Mouse (Mus musculus): ENCODE measurements at regions not wholly inside any gene's neighbourhood (a gene's known extent, or its start where the extent isn't known, plus 50 kb on each side); places are given as distances from the start of the nearest gene placed in this dataset.

GRCm38 (mm10) chr10:16588833-16589232 is 1134.2 kb upstream of the Cited2 start:
- ATAC-seq (ENCODE audit: insufficient number of reproducible peaks, low FRiP score, low TSS enrichment): no peak

DNA sequence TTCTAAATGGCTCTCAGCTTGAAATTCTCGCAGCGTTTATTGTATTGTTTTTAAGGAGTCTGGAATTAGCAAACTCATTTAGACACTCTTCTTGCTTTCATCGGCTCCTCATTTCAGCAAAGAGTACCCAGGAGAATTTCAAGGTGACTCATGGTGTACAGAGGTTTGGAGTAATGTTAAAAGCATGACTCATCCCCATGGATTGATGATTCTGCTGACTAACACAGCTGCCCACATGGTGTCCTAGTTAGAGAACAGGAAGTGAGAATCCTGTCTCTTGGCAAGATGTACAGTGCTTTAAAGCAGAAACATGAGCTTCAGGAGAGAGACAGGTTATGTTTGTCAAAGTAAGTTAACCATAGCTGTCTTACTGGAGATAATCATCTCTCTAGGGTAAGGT is 1133.6 kb upstream of the Cited2 start:
- ATAC-seq (ENCODE audit: insufficient number of reproducible peaks, low FRiP score, low TSS enrichment): peak; percentile 40; the same call in 1 of the 2 replicates

DNA sequence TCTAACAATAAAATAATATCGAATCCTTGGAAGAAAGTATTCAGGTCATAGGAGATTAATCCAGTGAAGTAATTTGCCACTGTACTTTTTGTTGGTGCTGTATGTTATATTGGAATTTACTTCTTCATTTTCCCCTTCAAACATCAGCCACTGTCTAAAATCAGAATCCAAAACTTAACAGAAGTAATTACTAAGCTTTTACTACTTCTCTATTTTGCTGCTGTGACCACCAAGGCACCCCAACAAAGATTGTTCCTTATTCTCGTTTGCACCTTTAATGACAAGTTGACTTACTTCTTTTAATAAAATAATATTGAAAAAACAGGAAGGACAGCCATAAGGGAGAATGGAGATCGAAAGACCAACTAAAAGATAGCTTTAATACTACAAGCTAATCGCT is 1130.1 kb upstream of the Cited2 start:
- ATAC-seq (ENCODE audit: insufficient number of reproducible peaks, low FRiP score, low TSS enrichment): no peak

DNA sequence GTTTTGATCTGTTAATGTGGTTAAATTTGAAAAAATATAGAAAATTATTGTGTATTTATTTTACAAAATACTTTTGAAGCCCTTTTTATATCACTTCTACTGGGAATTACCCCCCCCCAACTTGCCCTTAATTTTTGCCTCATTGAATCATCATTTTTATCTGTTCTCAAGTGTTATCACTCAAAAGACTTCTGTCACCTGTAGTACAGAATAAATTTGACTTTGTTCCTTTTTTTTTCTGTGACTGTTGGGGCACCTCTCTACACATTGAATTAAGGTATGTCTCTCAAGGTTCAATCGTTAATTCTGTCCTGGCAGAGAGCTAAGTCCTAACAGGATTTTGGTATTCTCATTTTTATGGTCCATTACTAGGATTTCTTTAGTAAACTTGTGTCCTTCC is 1123.0 kb upstream of the Cited2 start:
- ATAC-seq (ENCODE audit: insufficient number of reproducible peaks, low FRiP score, low TSS enrichment): no peak

GRCm38 (mm10) chr10:16600551-16601224 is 1122.3 kb upstream of the Cited2 start:
- ATAC-seq (ENCODE audit: insufficient number of reproducible peaks, low FRiP score, low TSS enrichment): no peak

- no peak for ATAC-seq (ENCODE audit: insufficient number of reproducible peaks, low FRiP score, low TSS enrichment)
Measured at GRCm38 (mm10) chr10:16601225-16601595, 1121.8 kb upstream of the Cited2 start.

DNA sequence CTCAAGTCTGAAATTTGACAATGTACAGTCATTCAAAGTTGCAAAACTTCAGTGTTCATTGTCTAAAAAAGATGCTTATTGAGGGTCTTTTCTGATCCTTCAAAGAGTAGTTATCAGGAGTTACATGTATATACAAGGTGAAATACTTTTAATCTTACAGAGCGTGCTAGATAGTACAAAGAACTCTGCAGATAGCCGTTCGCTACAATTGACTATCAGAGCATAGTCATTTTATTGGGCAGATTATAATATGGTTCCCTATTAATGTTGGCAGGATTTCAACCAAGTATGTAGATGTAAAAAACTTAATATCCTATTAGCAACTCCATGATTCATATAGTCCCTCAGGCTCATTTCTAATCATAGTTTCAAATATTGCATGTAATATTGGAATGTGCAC is 1114.7 kb upstream of the Cited2 start:
- ATAC-seq (ENCODE audit: insufficient number of reproducible peaks, low FRiP score, low TSS enrichment): no peak

- no peak for ATAC-seq (ENCODE audit: insufficient number of reproducible peaks, low FRiP score, low TSS enrichment)
Measured at GRCm38 (mm10) chr10:16618752-16619151, 1104.3 kb upstream of the Cited2 start.

GRCm38 (mm10) chr10:16619584-16619983 is 1103.4 kb upstream of the Cited2 start:
- no peak for ATAC-seq (ENCODE audit: insufficient number of reproducible peaks, low FRiP score, low TSS enrichment)

DNA sequence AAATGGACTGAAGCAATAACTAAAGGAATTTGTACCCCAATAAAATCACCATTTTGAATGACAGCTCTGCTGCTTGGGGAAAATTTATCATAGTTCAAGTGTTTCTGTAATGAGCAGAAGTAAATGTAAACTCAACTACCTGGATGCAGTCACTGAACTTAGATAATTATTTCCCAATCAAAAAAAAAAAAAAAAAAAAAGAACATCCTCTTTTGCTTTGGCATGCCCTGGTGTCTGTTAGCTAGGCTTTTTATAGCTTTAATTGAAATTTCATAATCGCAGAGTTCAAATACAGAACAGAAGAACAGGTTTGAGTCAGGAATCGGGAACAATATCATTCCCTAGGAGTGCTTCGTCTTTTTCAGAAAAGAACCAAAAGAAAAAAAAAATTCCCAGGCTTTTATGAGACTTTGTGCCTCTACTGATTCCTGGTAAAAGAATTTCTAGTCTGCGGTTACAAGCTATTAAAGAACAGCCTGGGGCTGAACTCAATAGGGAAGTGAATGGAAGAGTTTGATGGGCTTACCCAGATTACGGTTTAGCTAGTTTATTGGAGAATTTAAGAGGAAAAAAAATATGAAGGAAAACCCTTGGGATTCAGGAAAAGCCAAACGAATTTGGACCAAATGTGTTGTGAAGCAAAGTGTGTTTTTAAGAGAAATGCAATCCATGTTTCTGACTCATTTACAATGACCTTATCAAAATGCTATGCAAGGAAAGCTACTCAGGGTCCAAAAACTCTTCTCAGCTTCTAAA is 1102.0 kb upstream of the Cited2 start:
- no peak for ATAC-seq (ENCODE audit: insufficient number of reproducible peaks, low FRiP score, low TSS enrichment)

GRCm38 (mm10) chr10:16622821-16623220 is 1100.2 kb upstream of the Cited2 start:
- ATAC-seq (ENCODE audit: insufficient number of reproducible peaks, low FRiP score, low TSS enrichment): no peak

DNA sequence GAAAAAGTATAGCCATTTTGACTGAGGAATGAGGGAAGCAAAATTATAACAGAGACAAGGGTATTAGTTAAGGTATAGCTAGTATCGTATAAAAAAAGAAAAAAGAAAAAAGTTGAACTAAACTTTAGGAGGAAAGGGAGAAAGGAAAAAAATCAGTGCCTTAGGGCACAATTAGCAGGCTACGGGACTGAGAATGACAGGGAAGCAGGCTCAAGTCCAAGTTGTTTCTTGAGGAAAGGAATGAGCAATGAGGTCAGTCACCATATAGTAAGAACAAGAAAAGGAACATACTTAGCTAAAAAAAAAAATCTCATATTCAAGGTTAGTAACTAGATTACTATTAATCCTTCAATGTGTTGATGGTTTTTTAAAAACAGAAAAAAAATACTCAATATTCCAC is 1089.8 kb upstream of the Cited2 start:
- ATAC-seq (ENCODE audit: insufficient number of reproducible peaks, low FRiP score, low TSS enrichment): no peak

DNA sequence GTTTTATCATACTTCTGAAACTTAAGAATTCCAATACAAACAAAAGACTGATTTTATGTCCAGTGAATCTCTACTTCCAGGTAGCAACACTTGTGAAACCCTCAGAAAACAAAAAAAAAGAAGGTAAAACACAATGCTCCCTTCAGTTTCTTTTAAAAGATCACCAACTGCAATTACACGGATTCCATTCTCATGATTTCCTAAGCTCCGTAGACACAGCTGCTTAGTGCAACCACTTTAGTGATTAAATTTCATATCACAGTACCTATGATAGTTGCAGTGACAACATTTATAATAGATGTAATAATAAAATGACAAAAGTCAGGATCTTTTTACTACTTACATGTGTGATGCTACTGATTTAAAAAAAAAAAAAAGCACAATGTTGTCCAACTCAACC is 1087.6 kb upstream of the Cited2 start:
- ATAC-seq (ENCODE audit: insufficient number of reproducible peaks, low FRiP score, low TSS enrichment): no peak

GRCm38 (mm10) chr10:16637006-16637405 is 1086.0 kb upstream of the Cited2 start:
- ATAC-seq (ENCODE audit: insufficient number of reproducible peaks, low FRiP score, low TSS enrichment): no peak; the same call in 1 of the 2 replicates

DNA sequence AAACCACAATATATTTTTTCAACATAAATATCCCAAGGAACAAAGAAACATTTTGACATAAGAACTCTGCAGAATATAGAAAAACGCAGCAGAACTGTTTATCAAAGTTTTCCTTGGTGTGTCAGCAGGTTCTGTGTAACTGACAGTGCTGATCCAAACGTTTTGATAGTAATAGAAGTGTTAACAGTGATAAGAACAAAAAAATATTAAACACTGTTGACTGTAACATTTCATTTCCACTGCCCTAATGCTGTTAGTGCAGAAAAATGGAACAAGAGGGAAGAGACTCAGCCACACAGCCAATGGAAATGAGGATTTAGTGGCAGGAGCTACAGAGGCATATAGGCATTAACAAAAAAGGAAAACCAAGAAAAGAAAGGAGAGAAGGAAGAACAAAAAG is 1084.9 kb upstream of the Cited2 start:
- ATAC-seq (ENCODE audit: insufficient number of reproducible peaks, low FRiP score, low TSS enrichment): no peak

DNA sequence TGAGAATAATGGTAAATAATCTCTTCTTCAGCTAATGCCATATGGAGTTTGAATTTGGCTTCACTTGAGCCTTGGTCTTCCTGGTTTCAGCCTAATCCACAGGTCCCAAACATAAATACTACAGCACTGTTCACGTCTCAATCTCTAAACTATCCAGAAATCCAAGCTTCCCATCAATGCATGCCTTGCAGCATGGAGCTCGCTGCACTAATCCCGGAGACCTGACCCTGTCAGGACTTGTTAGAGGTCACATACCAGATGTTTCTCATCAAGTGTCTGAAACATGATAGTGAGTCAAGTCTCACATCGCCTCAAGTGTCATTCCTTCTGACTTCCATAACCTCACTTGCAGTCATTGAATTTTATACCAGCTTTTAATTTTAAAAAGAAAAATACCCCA is 1082.9 kb upstream of the Cited2 start:
- ATAC-seq (ENCODE audit: insufficient number of reproducible peaks, low FRiP score, low TSS enrichment): no peak

- no peak; the same call in none of the 2 replicates for ATAC-seq (ENCODE audit: insufficient number of reproducible peaks, low FRiP score, low TSS enrichment)
Measured at GRCm38 (mm10) chr10:16650120-16650519, 1072.9 kb upstream of the Cited2 start.

DNA sequence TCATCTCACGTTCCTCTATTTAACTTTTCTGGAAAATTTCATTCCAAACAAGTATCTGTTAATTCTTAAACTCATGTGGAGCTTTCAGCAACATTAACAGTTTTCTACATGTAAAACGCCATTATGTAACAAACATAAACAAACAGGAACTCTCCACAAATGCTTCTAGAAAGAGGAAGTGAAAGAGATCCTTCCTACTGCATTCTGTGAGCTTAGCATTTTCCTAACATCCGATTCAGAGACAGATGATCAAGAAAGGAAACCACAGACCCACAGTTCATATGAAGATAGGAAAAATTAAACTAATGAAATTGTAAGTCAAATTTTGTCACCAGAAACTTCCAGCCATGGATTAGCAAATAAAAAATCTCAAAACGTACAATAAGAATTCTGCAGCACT is 1070.6 kb upstream of the Cited2 start:
- ATAC-seq (ENCODE audit: insufficient number of reproducible peaks, low FRiP score, low TSS enrichment): no peak

GRCm38 (mm10) chr10:16664483-16664882 is 1058.5 kb upstream of the Cited2 start:
- ATAC-seq (ENCODE audit: insufficient number of reproducible peaks, low FRiP score, low TSS enrichment): no peak

- ATAC-seq (ENCODE audit: insufficient number of reproducible peaks, low FRiP score, low TSS enrichment): no peak
Measured at GRCm38 (mm10) chr10:16670286-16670685, 1052.7 kb upstream of the Cited2 start.

- ATAC-seq (ENCODE audit: insufficient number of reproducible peaks, low FRiP score, low TSS enrichment): no peak
Measured at GRCm38 (mm10) chr10:16681001-16681400, 1042.0 kb upstream of the Cited2 start.

DNA sequence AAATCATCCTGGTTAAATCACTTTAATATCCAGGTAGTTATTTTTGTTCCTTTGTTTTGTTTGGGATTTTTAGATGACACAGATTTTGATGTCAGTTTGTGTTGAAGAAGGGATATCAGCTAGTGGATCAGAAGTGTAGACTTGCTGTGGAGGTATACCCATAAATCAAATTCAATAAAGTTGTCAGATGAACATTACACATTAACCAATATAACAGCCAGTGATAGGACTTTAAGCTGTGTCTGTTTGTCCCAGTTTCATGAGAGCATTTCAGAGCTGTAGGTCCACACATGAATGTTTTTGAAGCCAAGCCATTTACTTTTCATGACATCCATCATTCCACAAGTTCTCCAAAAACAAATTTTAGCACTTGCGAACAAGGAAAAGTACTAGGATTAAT is 1037.7 kb upstream of the Cited2 start:
- ATAC-seq (ENCODE audit: insufficient number of reproducible peaks, low FRiP score, low TSS enrichment): no peak
